Mouse (Mus musculus) embryo, embryonic 10 days (tissue): ENCODE data around the gene Plxna4.
A peak's percentile ranks its signal among the peaks of the same experiment; 100 is the strongest.

Experiments used
- DNase-seq: peaks from one replicate; pipeline ENCODE4 v3.0.0-alpha.2; 2015; ENCODE audit warnings: low spot score

Plxna4 gene

GRCm38 (mm10) chr6:32406316-32407095, 181.5 kb downstream of the Plxna4 start:
- DNase-seq = no peak

- DNase-seq = no peak
Measured at GRCm38 (mm10) chr6:32402560-32403235, 185.3 kb downstream of the Plxna4 start.

- DNase-seq = no peak
Measured at GRCm38 (mm10) chr6:32398261-32398660, 189.7 kb downstream of the Plxna4 start.

DNA sequence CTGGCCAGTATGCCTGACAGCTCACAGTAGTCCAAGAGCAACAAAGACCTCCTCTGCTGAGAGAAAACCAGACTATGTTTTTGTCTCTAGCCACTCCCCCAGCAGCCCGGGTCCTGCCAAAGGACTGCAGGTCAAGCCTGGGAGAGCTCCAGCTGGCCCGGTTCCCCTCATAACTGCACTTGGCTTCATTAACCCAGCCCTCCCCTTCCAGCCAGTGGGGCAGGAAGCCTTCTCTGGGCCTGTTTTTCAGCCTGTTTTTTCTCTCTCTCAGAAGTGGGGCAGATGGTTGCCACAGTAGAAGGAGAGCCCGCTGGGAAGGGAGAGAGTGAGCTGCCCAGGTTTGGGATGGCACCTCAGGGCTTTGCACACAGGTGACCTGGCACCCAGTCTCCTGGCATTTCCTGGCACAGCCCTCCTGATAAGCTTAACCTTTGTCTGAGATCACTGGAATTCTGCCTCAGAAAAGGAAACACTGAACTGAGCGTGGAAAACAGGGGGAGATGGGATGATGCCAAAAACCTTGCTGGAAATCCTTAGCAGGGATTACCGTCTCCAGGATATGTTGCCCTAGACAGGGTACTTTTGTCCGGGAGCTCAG, 190.8 kb downstream of the Plxna4 start:
- peak; percentile 32 for DNase-seq

GRCm38 (mm10) chr6:32395415-32395814, 192.6 kb downstream of the Plxna4 start:
- DNase-seq = no peak

DNA sequence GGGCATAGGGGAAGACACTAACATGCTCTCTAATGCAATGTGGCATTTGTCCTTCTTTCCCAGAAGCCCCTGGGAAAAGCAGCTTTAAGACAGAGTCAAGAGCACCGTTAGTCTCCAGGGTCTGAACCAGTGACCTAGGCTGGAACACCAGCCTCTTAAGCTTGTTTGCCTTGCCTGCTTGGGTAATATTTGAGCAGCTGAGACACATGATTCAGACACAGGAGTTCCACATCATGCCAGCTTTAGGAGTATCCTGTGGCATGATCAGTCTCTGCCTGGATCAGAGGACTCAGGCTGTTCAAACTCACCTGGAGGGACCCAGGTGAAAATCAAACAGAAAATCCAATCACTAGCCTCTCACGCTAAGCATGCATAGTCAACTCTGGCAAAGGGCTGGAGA, 195.7 kb downstream of the Plxna4 start:
- DNase-seq = no peak

DNA sequence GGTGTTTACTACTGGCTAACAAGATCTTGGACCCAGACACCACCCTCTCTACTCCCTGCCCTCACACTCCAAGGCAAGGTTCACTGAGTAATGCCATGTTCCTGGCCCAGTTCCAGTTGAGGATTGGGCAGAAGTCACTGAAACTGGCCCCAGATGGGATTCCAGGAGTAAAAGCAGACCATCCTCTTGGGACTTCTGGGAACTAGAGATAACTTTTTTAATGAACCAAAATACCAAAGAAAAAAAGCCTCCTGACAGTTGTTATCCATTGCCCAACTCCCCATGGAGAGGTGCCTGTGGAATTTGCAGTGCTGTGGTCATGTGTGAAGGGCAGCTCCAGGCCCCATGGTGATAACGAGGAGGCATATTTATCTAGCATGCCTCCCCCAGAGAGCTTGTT, 199.7 kb downstream of the Plxna4 start:
- no peak for DNase-seq

- no peak for DNase-seq
Measured at GRCm38 (mm10) chr6:32386915-32387314, 201.1 kb downstream of the Plxna4 start.

GRCm38 (mm10) chr6:32384937-32385336, 203.1 kb downstream of the Plxna4 start:
- no peak for DNase-seq

DNA sequence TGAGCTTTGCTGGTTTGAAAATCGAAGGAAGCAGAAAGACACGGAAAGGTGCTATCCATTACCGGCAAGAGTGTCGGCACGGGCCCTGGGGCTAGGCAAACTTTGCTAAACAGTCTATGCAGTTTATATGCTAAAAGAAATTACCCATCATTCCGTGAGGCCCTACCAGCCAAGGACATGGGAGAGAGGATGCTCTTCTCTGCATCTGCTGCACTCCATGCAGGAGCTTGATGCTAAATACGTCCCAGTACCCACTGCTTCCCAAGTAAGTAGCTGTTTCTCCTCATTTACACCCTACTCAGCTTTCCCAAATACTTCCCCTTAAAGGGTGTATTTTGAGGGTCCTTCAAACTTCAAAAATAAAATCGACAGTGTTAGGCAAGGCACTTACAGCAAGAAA, 203.6 kb downstream of the Plxna4 start:
- DNase-seq = no peak

DNA sequence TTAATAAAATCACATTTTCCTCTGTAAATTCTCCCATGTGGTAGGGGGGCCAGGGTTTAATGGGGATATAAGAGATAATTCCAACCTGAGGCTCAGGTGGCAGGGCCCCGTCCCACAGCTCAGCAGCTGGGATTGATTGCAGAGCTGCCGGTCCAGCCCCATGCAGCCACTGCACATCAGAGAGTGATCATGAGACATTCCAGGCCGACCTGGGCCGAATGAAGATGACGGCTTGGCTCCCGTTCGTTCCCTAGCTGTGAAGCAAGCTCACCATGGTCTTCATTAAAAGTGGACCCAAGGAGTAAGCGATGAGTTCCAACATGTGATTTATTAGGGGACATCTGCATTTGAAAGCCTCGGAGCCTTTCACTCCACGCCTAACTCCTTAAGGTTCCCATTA, 206.5 kb downstream of the Plxna4 start:
- peak; percentile 60 for DNase-seq

GRCm38 (mm10) chr6:32377181-32377580, 210.8 kb downstream of the Plxna4 start:
- no peak for DNase-seq

- no peak for DNase-seq
Measured at GRCm38 (mm10) chr6:32373931-32374361, 214.0 kb downstream of the Plxna4 start.

- DNase-seq = no peak
Measured at GRCm38 (mm10) chr6:32369092-32369491, 218.9 kb downstream of the Plxna4 start.

GRCm38 (mm10) chr6:32368408-32368807, 219.6 kb downstream of the Plxna4 start:
- DNase-seq = no peak

- DNase-seq = no peak
Measured at GRCm38 (mm10) chr6:32364933-32365332, 223.1 kb downstream of the Plxna4 start.

DNA sequence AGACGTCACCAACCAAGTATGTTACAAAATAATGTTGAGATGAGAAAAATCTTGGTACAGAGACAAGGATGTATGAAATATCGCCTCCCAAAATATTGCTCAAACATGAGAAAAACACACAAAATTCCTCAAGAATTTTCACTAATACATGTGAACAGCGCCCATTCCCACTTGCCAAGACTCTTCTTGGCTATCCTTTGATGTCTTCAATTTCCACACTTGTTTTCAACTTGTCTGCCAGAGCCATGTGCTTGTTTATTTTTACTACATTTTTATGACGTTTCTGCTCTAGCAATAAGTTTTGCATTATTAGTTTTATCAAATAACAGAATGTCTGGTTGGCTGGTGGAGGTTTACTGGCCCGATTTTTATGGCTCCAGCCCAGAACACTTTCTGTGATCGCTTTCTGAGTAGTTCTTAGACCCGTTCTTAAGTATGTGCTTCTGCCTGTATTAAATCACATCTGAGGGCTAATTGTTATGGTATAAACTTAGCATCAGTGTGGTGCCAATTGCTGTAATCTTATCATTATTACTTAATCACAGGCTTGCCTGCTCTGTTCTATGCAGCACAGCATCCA, 224.4 kb downstream of the Plxna4 start:
- no peak for DNase-seq

DNA sequence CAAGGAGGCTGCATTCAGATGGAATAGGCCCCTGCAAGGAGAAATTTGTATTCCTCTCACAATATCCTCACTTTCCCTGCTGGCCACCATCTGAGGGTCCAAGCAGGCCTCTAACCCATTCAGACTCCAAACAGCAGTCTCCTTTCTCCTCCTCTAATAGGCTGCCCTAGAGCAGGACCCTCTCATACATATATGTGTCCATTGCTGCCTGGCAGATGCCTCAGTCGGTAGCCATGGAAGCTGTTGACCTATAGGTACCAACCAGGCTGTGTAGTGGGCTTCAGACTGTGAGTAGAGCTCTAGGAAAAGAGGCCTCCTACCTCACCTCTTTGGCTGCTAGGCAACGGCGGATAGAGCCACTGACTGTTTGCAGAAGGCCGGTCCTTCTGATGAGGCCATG, 225.6 kb downstream of the Plxna4 start:
- no peak for DNase-seq

- no peak for DNase-seq
Measured at GRCm38 (mm10) chr6:32359675-32360074, 228.3 kb downstream of the Plxna4 start.

- no peak for DNase-seq
Measured at GRCm38 (mm10) chr6:32357497-32357896, 230.5 kb downstream of the Plxna4 start.

- DNase-seq = no peak
Measured at GRCm38 (mm10) chr6:32355559-32355958, 232.4 kb downstream of the Plxna4 start.

- DNase-seq = no peak
Measured at GRCm38 (mm10) chr6:32348996-32349395, 239.0 kb downstream of the Plxna4 start.

DNA sequence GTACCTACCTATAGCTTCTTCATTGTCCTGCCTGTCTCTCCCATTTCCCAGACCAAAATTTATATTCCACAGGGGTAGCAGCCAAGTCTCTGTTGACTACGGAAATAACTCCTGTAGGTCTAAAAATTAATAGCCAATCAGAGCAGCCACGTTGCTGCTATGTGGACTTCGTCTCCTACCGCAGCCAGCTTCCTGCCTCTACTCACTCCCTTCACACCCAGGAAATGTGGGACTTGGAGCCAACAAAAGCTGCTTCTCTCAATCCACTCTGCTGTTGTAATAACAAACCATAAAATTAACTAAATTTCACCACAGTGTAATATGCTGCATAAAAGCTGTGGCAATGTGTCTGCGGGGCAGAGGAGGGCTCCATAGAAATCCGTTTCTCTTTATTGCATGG, 239.9 kb downstream of the Plxna4 start:
- no peak for DNase-seq
